Mouse (Mus musculus) heart, embryonic 12.5 days (tissue): Measurements from ENCODE around the gene Gmds. TPM values are rescaled to one million over a fixed set of nuclear protein-coding genes. Genes with fewer than 3 reads are reported as not detected.

Experiments
- ATAC-seq: fragments of 200-750 bp; cut with Nextera tagmentation; 2 replicates; pipeline ENCODE4 v1.8.0; 2017; ENCODE audit warnings: moderate TSS enrichment, moderate library complexity; ENCODE audit not compliant: insufficient number of reproducible peaks, low FRiP score
- H3K27ac ChIP-seq: fragments of 300-500 bp; sonication (generic); 2 replicates; pipeline ENCODE4 v1.5.1; 2016; ENCODE audit warnings: mild to moderate bottlenecking, moderate library complexity; ENCODE audit not compliant: poor library complexity, severe bottlenecking
- H3K27me3 ChIP-seq: fragments of 300-500 bp; sonication (generic); replicated peaks from 2 replicates; pipeline ENCODE4 v1.6.1; 2016; ENCODE audit warnings: mild to moderate bottlenecking, moderate library complexity
- H3K36me3 ChIP-seq: fragments of 300-500 bp; sonication (generic); 2 replicates; pipeline ENCODE4 v1.6.1; 2016; ENCODE audit warnings: mild to moderate bottlenecking, moderate library complexity
- H3K4me1 ChIP-seq: fragments of 300-500 bp; sonication (generic); replicated peaks from 2 replicates; pipeline ENCODE4 v1.6.1; 2016; ENCODE audit warnings: mild to moderate bottlenecking
- H3K4me2 ChIP-seq: fragments of 300-500 bp; sonication (generic); 2 replicates; pipeline ENCODE4 v1.6.1; 2016; ENCODE audit warnings: mild to moderate bottlenecking, moderate library complexity
- H3K4me3 ChIP-seq: fragments of 300-500 bp; sonication (generic); 2 replicates; pipeline ENCODE4 v1.5.1; 2016; ENCODE audit warnings: mild to moderate bottlenecking
- H3K9ac ChIP-seq: fragments of 300-500 bp; sonication (generic); 2 replicates; pipeline ENCODE4 v1.6.1; 2016; ENCODE audit warnings: mild to moderate bottlenecking, moderate library complexity
- H3K9me3 ChIP-seq: fragments of 300-500 bp; sonication (generic); replicated peaks from 2 replicates; pipeline ENCODE4 v1.6.1; 2016; ENCODE audit warnings: mild to moderate bottlenecking, moderate library complexity
- WGBS: fragments of 180-500 bp; shearing (Covaris S2); methylation state at CpG from one replicate; pipeline ENCODE4 v1.1.7; 2016; 5-methylcytosine and 5-hydroxymethylcytosine counted together
- polyA plus RNA-seq: library from polyadenylated mRNA; unstranded; fragments of >200 nt; fragmentation: Nextera tagmentation; extraction: Ambion mirVana; gene quantifications from 2 replicates; pipeline ENCODE4 v1.2.1, GENCODE M21; 2016

Gene Gmds
- 26.7 and 26.9 TPM in 2 replicates for polyA plus RNA-seq

DNA sequence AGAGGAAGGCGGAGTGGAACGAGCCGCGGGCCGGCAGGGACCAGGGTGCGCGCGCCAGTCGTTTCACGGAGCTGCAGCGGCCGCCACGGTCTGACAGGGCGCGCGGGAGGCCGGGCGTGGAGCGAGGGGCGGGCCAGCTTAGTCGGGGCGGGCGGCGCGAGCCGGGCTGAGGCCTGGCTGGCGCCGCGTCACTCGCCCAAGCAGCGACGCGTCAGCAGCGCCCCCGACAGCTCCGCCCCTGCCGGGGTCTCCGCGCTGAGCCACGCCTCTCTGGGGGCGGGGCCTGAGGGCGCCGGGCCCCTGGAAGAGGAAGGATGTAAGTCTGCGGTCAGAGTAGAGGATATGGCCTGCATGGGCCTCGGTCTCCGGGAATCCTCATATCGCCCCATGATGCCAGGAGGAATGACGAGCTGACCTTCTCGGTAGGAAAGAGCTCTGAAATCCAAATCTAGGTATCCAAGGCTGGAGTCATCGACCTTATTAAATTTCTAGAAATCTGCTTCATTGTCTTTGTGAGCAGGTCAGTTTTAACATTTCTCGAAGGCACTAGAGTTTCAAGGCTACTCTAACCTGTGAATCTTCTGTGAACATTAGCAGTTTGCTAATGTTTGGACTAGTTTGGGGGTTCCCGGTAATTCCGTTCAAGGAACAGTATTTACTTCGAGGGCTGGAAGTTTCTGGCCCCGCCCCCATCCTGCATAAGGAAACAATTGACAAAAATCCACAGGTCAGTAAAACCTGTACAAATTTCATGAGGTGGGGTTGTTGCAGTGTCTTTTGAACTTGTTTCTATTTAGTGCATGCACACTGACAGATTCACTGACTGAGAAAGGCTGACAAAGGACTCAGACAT is at the start of gene Gmds:
Gene Gmds, minus strand, starts transcription at position 228 of the 853 bp plus-strand sequence.
- peak; percentile 99 for ATAC-seq
- peak within 1 kb of the TSS; percentile 89 for H3K9ac ChIP-seq
- peak within 1 kb of the TSS; percentile 80 for H3K4me3 ChIP-seq
- H3K4me2 ChIP-seq = peak within 1 kb of the TSS; percentile 87
- peak within 1 kb of the TSS; percentile 49 for H3K27ac ChIP-seq
- whole genome bisulfite sequencing = 4% methylated on average over 48 of the region's 55 CpGs
- H3K27me3 ChIP-seq = no peaks in the 10 kb centered on the region
- H3K36me3 ChIP-seq = peaks cover 5% of the 10 kb centered on the region
- H3K4me1 ChIP-seq = peaks cover 4% of the 10 kb centered on the region
- H3K9me3 ChIP-seq = peaks cover 3% of the 10 kb centered on the region; the same call in 1 of the 2 replicates

DNA sequence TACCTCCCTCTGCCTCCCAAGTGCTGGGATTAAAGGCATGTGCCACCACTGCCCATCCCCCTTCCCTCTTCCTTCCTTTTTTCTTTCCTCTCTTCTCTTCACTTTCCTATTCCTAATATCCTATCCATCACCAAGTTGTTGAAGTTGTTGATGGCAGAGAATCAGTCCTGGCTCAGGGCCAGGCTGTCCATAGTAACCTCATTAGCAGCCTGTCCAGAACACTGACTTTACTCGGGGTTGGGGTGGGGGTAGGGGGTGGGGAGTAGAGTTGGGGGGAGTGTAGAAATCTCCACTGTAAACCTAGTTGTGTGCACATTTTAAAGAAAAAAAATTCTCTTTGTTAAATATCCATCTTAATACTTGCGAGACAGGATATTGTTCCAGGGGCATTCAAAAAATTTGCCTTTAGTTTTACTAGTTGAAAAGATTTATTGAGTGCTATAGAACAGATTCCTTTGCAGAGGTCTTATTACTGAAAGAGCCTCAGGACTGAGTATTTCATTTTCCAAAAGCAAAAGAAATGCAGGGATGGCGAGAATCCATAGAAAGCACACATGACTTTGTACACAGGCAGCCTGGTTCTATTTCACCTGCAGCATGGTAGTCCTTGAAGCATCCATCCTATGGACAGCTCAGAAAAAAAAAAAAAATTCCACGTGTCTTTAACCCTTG is 47.0 kb upstream of the Gmds start:
- Histone ChIP-seq H3K27ac (no peak overlapping the region), H3K9me3 (no peaks in the 10 kb centered on the region), H3K4me3 (no peak overlapping the region), H3K4me1 (0 out of 2 replicates have a peak, but pooled peaks cover 6% of the 10 kb centered on the region), H3K36me3 (no peaks in the 10 kb centered on the region), H3K4me2 (no peak overlapping the region), H3K9ac (no peak overlapping the region), H3K27me3 (no peaks in the 10 kb centered on the region)
- WGBS = 59% methylated on average over 4 of the region's 4 CpGs
- no peak for ATAC-seq

DNA sequence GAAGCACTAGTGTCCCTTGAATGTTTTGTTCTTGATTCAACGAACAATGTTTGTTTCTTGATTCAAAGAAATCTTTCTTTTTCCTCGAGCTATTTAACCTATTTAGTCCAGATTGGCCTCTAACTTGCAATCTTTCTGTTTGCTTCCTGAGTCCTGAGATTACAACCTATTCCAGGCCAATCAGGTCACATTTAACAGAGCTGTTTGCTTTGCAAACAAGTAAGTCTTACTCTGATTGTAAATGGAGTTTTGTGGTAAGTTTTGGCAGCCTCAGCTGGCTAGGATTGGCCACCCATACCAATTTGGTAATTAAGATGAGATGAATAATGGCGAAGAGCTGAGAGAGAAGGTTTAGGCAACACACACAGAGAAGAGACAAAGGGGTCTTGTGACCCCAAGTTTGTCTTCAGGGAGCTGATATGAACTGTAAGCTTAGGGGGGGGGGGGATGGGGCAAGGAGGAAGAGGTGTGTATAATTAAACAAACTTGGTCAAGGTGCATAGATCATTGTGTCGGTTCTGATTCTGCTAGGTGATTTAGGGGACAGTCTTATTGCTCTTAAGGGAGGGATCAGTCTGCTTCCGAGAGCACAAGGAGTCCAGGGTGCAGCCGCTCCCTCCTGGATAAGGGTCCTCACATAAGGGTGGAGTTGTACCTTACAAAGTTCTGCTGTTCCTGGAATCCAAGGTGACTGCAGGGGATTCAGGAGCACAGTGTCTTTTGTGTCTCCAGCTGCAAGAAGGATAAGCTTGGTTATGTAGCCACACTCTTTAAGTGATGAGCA is 43.9 kb upstream of the Gmds start:
- no peaks in the 10 kb centered on the region for H3K9me3 ChIP-seq
- no peaks in the 10 kb centered on the region for H3K27me3 ChIP-seq
- no peak overlapping the region for H3K4me2 ChIP-seq
- WGBS = 68% methylated on average over 6 of the region's 6 CpGs
- H3K27ac ChIP-seq = no peak overlapping the region
- no peak for ATAC-seq
- no peaks in the 10 kb centered on the region for H3K36me3 ChIP-seq
- no peak overlapping the region for H3K4me3 ChIP-seq
- 0 out of 2 replicates have a peak, but pooled peaks cover 6% of the 10 kb centered on the region for H3K4me1 ChIP-seq
- no peak overlapping the region for H3K9ac ChIP-seq

- no peak overlapping the region for H3K4me2 ChIP-seq
- H3K4me1 ChIP-seq = 0 out of 2 replicates have a peak, but pooled peaks cover 6% of the 10 kb centered on the region
- 81% methylated on average over 1 of the region's 1 CpGs for WGBS
Measured at GRCm38 (mm10) chr13:32378634-32379033, 40.1 kb upstream of the Gmds start.

GRCm38 (mm10) chr13:32372531-32372883 is 34.0 kb upstream of the Gmds start:
- Histone ChIP-seq H3K36me3 (no peaks in the 10 kb centered on the region), H3K4me2 (no peak overlapping the region), H3K9me3 (0 out of 2 replicates have a peak, but pooled peaks cover 5% of the 10 kb centered on the region), H3K4me3 (no peak overlapping the region), H3K9ac (no peak overlapping the region), H3K27me3 (no peaks in the 10 kb centered on the region), H3K4me1 (no peaks in the 10 kb centered on the region), H3K27ac (no peak overlapping the region)
- 65% methylated on average over 2 of the region's 2 CpGs for WGBS
- no peak for ATAC-seq

More at GRCm38 (mm10) chr13:32378634-32379033, 40.1 kb upstream of the Gmds start:
- H3K9ac ChIP-seq = no peak overlapping the region
- H3K27ac ChIP-seq = no peak overlapping the region
- 0 out of 2 replicates have a peak, but pooled peaks cover 5% of the 10 kb centered on the region for H3K9me3 ChIP-seq
- no peaks in the 10 kb centered on the region for H3K36me3 ChIP-seq
- H3K27me3 ChIP-seq = no peaks in the 10 kb centered on the region
- no peak overlapping the region for H3K4me3 ChIP-seq
- no peak for ATAC-seq

GRCm38 (mm10) chr13:32371874-32372530 is 33.5 kb upstream of the Gmds start:
- 48% methylated on average over 4 of the region's 4 CpGs for WGBS
- Histone ChIP-seq H3K9ac (no peak overlapping the region), H3K4me1 (no peaks in the 10 kb centered on the region), H3K4me3 (no peak overlapping the region), H3K36me3 (no peaks in the 10 kb centered on the region), H3K9me3 (0 out of 2 replicates have a peak, but pooled peaks cover 5% of the 10 kb centered on the region), H3K4me2 (no peak overlapping the region), H3K27me3 (no peaks in the 10 kb centered on the region), H3K27ac (no peak overlapping the region)
- no peak for ATAC-seq

DNA sequence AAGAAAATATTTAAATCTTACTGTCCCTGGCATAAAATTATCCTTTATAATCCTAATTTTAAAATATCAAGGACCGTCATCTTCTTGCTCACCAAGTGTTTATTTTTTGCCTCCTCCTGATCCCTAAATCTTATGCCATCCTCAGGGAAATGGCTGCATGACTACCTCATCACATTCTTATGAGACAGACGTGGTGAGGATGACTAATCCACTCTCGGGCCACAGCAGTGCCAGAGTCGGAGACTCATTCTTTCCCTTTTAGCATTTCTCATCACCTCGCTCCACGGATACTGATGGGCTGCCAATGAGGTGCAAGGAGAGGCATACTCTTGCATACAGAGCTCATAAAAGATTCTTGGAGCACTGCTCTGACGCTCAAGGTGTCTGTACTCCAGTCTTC is 32.2 kb upstream of the Gmds start:
- Histone ChIP-seq H3K4me1 (no peaks in the 10 kb centered on the region), H3K9ac (no peak overlapping the region), H3K4me2 (no peak overlapping the region), H3K36me3 (no peaks in the 10 kb centered on the region), H3K4me3 (no peak overlapping the region), H3K27ac (no peak overlapping the region), H3K9me3 (no peaks in the 10 kb centered on the region), H3K27me3 (no peaks in the 10 kb centered on the region)
- ATAC-seq = no peak
- WGBS = 61% methylated on average over 7 of the region's 7 CpGs

GRCm38 (mm10) chr13:32370135-32370534 is 31.6 kb upstream of the Gmds start:
- H3K4me3 ChIP-seq = no peak overlapping the region
- H3K36me3 ChIP-seq = no peaks in the 10 kb centered on the region
- no peak for ATAC-seq
- no peak overlapping the region for H3K9ac ChIP-seq
- no peaks in the 10 kb centered on the region for H3K9me3 ChIP-seq
- no peak overlapping the region for H3K27ac ChIP-seq
- 74% methylated on average over 1 of the region's 1 CpGs for WGBS
- no peaks in the 10 kb centered on the region for H3K27me3 ChIP-seq
- no peaks in the 10 kb centered on the region for H3K4me1 ChIP-seq
- no peak overlapping the region for H3K4me2 ChIP-seq

GRCm38 (mm10) chr13:32337735-32338512 is 616 bp downstream of the Gmds start:
- Histone ChIP-seq H3K4me1 (peaks cover 4% of the 10 kb centered on the region), H3K27me3 (no peaks in the 10 kb centered on the region), H3K4me2 (peak overlapping the region; percentile 87), H3K9me3 (no peaks in the 10 kb centered on the region), H3K9ac (peak overlapping the region; percentile 89), H3K36me3 (peaks cover under 1% of the 10 kb centered on the region; the same call in 1 of the 2 replicates), H3K4me3 (peak overlapping the region; percentile 80), H3K27ac (peak overlapping the region; percentile 22)
- 4% methylated on average over 32 of the region's 32 CpGs for WGBS
- peak; percentile 69; the same call in 1 of the 2 replicates for ATAC-seq

DNA sequence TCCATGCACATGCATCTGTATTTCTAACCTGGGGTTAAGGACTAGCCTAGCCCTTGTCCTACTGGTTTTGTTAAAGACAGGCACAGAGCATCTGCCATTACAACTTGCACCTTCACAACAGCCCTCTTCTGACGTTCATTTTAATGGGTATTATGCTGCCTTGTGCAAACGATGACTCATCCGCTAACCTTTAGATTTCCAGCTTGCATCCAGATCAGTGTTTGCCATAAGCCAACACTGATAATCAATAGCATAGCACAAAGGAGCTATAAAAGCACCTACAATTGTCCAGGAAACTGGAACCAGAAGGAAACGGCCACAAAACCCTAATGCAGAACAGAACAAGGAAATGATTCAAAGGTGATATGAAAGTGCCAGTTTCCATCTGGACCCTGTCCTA is 20.2 kb downstream of the Gmds start:
- 73% methylated on average over 4 of the region's 4 CpGs for WGBS
- H3K9me3 ChIP-seq = no peaks in the 10 kb centered on the region

More for the DNA sequence above, 20.2 kb downstream of the Gmds start:
- H3K9ac ChIP-seq = no peak overlapping the region
- no peak overlapping the region for H3K4me3 ChIP-seq
- ATAC-seq = no peak
- no peak overlapping the region for H3K4me2 ChIP-seq
- H3K4me1 ChIP-seq = no peaks in the 10 kb centered on the region
- no peaks in the 10 kb centered on the region for H3K36me3 ChIP-seq
- no peaks in the 10 kb centered on the region for H3K27me3 ChIP-seq
- no peak overlapping the region for H3K27ac ChIP-seq
